Mouse (Mus musculus): ENCODE results near the gene Cnnm3.

- no peak for TF ChIP-seq CTCF (IDR thresholded peaks at IDR 0.05; ENCODE audit: borderline replicate concordance, insufficient read depth, low read length)
- TF ChIP-seq POLR2A (IDR thresholded peaks at IDR 0.05; ENCODE audit: low read depth, low read length) = no peak
Measured at GRCm38 (mm10) chr1:36512966-36513280, 1.3 kb downstream of the Cnnm3 start.
